Mouse (Mus musculus): ENCODE data around the gene Fanca.
"Not testable (repeated sequence)": the region's sequence is repeated elsewhere in the genome, so short reads cannot be mapped to it uniquely, and the experiment has no call there.

Gene Fanca

DNA sequence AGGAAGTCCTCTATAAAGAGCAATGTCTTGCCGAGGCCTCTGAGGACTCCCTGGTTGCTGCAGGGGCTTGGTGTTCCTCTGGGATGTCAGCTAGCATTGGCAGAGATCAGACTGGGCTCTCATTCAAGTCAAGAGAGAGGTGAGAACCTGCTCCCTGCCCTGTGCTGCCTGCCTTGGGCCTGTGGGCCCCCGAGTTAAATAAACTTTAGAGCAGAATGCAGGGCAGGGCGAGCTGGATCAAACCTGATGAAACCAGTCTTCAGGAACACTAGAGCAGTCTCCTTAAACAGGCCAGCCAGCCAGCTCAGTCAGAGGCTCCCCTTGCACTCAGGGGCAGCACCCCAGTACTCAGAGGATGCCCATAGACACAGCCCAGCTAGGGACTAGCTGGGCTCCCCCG is 46.5 kb downstream of the Fanca start:
- no peak for DNase-seq (ENCODE audit: low spot score in 2 of 2)

- no peak for DNase-seq (ENCODE audit: low spot score in 2 of 2)
Measured at GRCm38 (mm10) chr8:123271147-123271546, 47.2 kb downstream of the Fanca start.

GRCm38 (mm10) chr8:123267926-123268656 is 50.3 kb downstream of the Fanca start:
- DNase-seq (ENCODE audit: low spot score in 2 of 2), result no peak

- DNase-seq (ENCODE audit: low spot score in 2 of 2), result not testable (repeated sequence)
Measured at GRCm38 (mm10) chr8:123257593-123257992, 60.8 kb downstream of the Fanca start.

DNA sequence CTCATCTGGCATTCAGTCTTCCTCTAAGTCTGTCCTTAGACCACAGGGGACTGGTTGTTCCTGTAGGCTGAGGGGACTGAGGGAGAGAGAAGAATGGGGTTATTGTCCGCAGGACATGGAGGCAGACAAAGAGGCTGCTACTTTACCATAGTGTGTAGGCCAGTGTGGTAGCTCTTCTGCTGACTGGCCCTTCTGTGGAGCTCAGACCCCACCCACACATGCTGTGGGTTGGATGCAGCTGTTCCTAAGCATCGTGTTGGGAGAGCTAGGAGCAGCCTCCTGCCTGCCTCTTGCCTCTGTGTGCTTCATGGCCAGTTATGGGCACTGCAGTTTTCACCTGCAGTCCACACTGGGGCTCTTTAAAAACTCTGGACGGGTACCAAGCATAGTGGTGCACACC is 61.3 kb downstream of the Fanca start:
- DNase-seq (ENCODE audit: low spot score in 2 of 2), result no peak

GRCm38 (mm10) chr8:123255170-123255569 is 63.2 kb downstream of the Fanca start:
- DNase-seq (ENCODE audit: low spot score in 2 of 2), result no peak

DNA sequence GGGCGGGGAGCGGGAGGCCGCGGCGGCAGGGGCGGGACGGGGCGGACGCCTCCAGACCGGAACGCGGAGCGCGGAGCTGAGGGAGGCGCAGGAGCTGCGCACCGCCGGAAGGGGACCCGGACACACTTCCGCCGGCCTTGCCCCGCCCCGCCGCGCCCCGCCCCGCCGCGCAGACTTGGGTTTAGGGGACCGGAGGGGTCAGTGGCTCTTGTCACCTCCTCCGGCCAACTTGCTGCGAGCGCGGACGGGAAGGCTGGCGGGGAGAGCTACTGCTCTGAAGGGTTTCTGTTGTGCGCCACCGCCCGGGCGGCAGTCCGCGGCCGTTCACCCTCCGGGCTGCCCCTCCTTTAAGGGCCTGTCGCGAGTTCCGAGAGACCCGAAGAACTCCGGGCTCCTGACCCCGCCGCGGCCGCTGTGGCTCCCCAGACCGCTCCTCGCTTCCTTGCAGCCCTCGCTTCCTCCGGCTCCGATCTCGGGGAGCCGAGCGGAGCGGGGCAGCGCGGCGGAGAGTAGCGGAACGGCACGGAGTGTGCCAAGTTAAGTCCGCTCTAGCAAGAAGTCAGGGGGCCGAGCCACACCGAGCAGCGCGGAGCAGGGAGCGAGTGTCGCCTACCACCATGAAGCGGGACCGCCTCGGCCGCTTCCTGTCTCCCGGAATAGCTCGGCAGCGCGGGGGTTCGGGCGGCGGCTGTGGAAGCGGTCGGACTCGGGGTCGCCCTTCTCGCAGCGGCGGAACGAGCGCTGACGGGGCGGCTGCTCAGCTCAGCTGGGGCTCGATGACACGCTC is 64.1 kb downstream of the Fanca start, which contains the start of the genes Zfp276 and Vps9d1:
Gene Zfp276, plus strand, starts transcription at position 97 of the 787 bp plus-strand sequence.
Gene Vps9d1, minus strand, starts transcription at position 250 of the 787 bp plus-strand sequence.
- peak; percentile 80 for DNase-seq (ENCODE audit: low spot score in 2 of 2)

DNA sequence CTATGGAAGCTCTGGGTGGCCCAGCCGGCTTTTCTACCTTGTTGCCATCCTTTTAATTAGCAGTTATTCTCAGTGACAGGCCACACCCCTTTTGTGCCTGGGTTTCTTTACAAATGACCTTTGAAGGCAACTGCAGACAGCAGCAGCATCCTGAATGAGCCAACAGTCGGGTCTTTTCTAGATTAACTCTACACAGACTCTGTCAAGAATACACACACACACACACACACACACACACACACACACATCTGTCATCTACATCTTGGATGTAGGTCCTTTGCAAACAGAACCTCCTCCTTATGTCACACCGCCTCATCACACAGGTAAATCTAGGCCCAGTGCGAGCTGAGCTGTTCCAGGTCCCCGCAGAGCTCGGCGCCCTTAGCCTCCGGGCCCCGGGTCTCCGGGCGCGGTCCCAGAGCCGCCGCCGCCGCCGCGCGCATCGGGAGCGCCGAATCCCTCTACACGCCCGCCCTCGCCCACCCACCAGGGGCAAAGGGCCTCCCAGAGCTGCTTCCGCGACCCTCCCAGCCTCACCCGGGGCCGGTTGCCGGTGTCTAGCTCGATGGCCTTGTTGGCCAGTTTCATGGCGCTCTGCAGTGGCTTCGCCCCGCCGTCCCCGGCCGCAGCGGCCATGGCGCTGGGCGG is 64.8 kb downstream of the Fanca start:
- DNase-seq (ENCODE audit: low spot score in 2 of 2), result peak in 1 of 2 experiments; percentile 25

DNA sequence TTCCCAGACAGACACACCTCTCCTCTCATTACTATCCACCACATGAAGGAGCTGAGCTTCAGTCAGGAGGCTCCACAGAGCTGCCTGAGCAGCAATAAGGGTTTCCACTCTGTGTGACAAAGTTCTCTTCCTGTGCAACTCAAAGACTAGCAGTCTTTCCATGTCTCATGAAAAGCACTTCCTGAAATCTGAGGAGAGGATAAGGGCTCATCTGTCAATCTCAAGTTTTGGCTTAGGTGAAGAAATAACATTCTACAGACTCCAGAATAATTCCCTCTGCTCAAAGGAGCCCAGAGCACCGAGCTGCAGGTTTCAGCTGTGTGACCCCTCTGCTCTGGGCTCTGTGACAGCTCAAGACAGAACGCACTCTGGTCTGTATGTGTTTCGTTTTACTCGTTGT is 65.5 kb downstream of the Fanca start:
- DNase-seq (ENCODE audit: low spot score in 2 of 2), result no peak

DNA sequence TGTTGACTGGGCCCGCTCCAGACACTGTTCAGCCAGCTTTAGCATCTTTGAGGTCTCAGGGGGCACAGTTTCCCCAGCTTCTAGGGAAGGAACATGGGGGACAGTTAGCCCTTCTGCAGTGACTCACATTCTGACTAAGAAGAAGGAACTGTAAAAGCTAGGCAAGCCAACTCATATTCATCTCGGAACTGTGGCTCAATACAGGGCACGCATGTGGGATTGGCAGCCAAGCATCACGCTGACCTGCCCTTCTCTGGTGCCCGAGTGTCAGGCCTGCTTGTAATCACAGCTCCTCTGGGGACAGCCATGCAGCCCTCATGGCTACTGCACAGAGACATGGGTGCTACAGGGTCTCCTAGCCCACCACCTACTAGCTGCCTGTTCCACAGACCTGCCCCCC is 67.4 kb downstream of the Fanca start:
- DNase-seq (ENCODE audit: low spot score in 2 of 2), result no peak

DNA sequence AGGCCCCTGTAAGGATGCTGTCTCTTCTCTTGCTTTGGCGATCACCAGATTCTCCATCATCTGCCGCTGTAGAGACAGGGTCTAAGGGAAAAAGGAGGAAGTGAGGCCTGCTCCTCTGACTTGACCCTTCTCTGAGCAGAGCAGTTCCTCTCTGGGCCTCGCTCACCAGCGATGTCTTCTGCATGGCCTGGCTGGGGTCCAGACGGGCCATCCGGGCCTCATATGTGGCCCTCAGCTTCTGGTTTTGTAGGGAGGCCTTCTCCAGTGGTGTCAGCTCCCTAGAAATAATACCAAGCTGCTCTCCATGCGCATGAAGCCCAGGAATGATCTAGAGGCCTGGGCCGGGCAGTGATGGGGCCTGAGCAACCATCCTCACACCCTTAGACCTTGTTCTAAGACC is 69.8 kb downstream of the Fanca start:
- no peak for DNase-seq (ENCODE audit: low spot score in 2 of 2)

DNA sequence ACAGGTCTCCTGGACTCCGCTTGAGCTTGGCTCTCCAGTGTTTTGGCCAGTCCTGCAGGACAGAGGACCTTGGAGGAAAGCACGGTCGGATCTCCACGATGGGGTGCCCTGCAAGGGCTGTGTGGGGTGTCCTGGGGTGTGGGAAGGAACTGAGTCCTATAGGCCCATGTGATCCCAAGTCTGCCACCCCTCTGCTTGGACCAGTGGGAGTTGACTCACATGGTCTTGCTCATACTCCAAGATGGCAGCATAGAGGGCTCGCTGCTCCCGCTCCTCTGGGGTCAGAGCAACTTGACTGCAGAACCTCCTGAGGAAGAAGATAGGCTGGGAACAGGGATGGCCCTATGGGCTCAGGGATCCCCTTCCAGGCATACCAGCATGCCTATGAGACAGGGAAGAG is 70.6 kb downstream of the Fanca start:
- no peak for DNase-seq (ENCODE audit: low spot score in 2 of 2)

GRCm38 (mm10) chr8:123245543-123245942 is 72.8 kb downstream of the Fanca start:
- DNase-seq (ENCODE audit: low spot score in 2 of 2), result no peak

GRCm38 (mm10) chr8:123244382-123244781 is 74.0 kb downstream of the Fanca start:
- no peak for DNase-seq (ENCODE audit: low spot score in 2 of 2)

- no peak for DNase-seq (ENCODE audit: low spot score in 2 of 2)
Measured at GRCm38 (mm10) chr8:123243053-123243452, 75.3 kb downstream of the Fanca start.

DNA sequence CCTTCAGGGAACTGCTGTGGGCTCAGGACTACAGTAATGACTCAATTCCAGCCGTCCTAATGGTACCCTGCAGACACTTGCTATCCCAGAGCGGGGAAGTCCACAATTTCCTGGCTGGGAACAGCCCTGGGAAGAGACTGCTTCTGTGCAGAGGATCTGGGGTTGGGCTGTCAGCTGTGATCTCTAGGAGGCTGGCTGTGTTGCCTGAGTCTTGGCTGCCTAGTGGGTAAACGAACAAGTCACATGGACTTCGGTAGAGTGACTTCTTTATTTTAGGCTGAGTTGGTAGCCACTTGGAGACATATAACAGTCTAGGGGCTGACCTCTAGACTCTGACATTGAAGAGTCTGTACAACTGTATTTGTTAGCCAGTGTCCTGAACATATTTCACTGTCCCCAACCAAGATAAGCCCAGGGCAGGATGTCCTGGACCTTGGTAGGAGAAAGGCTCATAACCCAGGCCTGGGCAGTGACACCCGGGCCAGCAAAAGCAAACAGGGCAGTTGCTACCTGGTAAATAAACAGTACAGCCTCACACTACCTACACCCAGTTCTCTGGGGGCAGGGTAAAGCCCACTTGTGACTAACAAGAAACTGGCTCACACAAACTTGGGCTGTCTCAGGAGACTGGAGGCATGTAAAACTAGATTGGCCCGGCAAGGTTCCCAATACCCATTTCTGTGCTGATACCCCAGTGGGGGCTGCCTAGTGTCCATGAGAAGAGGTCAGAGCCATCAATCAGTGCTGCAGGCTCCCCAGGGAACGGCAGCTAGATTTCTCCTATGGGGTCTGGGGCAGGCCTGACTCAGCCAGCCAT is 76.1 kb downstream of the Fanca start:
- no peak for DNase-seq (ENCODE audit: low spot score in 2 of 2)

DNA sequence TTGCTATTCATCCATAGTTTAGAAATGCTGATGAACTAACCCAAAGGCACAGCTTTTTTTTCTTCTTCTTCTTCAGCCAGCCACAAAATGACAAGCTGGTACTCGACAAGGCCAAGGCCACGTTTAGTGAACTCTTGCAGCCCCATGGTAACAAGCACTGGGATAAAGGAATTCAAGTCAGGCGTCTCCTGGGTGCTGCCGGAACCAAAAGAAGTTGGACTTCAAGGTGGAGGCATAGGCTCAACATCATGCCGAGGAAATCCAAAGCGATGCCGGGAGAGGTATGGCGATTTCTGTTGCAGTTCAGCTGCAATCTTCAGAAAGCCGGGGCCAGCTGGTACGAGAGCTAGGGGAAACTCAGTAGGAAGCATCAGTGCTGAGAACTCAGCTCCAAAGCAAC is 79.0 kb downstream of the Fanca start:
- no peak for DNase-seq (ENCODE audit: low spot score in 2 of 2)

- DNase-seq (ENCODE audit: low spot score in 2 of 2), result peak; percentile 88 to 89
Measured at GRCm38 (mm10) chr8:123235520-123236497, 82.6 kb downstream of the Fanca start, which contains the start of gene Spata2l. TSS of gene Spata2l (minus strand) at chr8:123236233.

GRCm38 (mm10) chr8:123234918-123235519 is 83.4 kb downstream of the Fanca start:
- DNase-seq (ENCODE audit: low spot score in 2 of 2), result no peak

- DNase-seq (ENCODE audit: low spot score in 2 of 2), result no peak
Measured at GRCm38 (mm10) chr8:123233760-123234159, 84.6 kb downstream of the Fanca start.

Data from spleen, postnatal 36 days (tissue).